Mouse (Mus musculus): ENCODE results near the gene Itgb4.

Gene Itgb4

GRCm38 (mm10) chr11:116028177-116028865, 53.8 kb downstream of the Itgb4 start:
- in situ Hi-C loops (cut with MseI, MboI): no loop called here

- in situ Hi-C loops (cut with MseI, MboI): no loop called here
Measured at GRCm38 (mm10) chr11:116029086-116029865, 54.8 kb downstream of the Itgb4 start.

GRCm38 (mm10) chr11:116030088-116030897, 55.8 kb downstream of the Itgb4 start, which contains the start of gene Unk:
Gene Unk, plus strand, starts transcription at chr11:116030322.
- in situ Hi-C loops (cut with MseI, MboI): no loop called here

GRCm38 (mm10) chr11:116030898-116031845, 56.7 kb downstream of the Itgb4 start:
- in situ Hi-C loops (cut with MseI, MboI): no loop called here

GRCm38 (mm10) chr11:116034584-116034983, 60.1 kb downstream of the Itgb4 start:
- in situ Hi-C loops (cut with MseI, MboI): no loop called here

GRCm38 (mm10) chr11:116036671-116037070, 62.2 kb downstream of the Itgb4 start:
- in situ Hi-C loops (cut with MseI, MboI): no loop called here

- in situ Hi-C loops (cut with MseI, MboI): no loop called here
Measured at GRCm38 (mm10) chr11:116037826-116038225, 63.3 kb downstream of the Itgb4 start.

GRCm38 (mm10) chr11:116040593-116040992, 66.1 kb downstream of the Itgb4 start:
- in situ Hi-C loops (cut with MseI, MboI): no loop called here

- in situ Hi-C loops (cut with MseI, MboI): no loop called here
Measured at GRCm38 (mm10) chr11:116041833-116042232, 67.3 kb downstream of the Itgb4 start.

- in situ Hi-C loops (cut with MseI, MboI): no loop called here
Measured at GRCm38 (mm10) chr11:116042372-116043138, 68.0 kb downstream of the Itgb4 start.

- in situ Hi-C loops (cut with MseI, MboI): no loop called here
Measured at GRCm38 (mm10) chr11:116043286-116043685, 68.8 kb downstream of the Itgb4 start.

- in situ Hi-C loops (cut with MseI, MboI): no loop called here
Measured at GRCm38 (mm10) chr11:116045173-116045572, 70.7 kb downstream of the Itgb4 start.

GRCm38 (mm10) chr11:116049610-116050009, 75.1 kb downstream of the Itgb4 start:
- in situ Hi-C loops (cut with MseI, MboI): no loop called here

- in situ Hi-C loops (cut with MseI, MboI): no loop called here
Measured at GRCm38 (mm10) chr11:116050196-116050595, 75.7 kb downstream of the Itgb4 start.

- in situ Hi-C loops (cut with MseI, MboI): no loop called here
Measured at GRCm38 (mm10) chr11:116053510-116054229, 79.2 kb downstream of the Itgb4 start.

- in situ Hi-C loops (cut with MseI, MboI): no loop called here
Measured at GRCm38 (mm10) chr11:116055873-116056272, 81.4 kb downstream of the Itgb4 start.

GRCm38 (mm10) chr11:116057237-116057881, 82.8 kb downstream of the Itgb4 start:
- in situ Hi-C loops (cut with MseI, MboI): no loop called here
